In the genomic region with DNA sequence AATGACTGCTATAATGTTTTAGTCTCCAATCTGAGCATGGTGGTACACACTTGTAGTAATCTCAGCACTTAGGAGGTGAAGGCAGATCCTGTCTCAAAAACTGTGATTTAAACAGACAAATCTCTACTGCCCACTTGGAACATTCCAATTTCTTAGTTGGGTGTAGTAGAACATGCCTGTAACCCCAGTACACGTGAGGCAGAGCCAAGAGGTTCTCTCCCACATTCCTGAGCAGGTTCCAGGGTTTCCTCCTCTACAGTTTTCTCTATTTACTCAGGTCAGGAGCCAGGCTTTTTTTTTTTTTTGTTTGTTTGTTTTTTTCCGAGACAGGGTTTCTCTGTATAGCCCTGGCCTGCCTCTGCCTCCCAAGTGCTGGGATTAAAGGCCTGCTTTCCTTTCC, we compare ENCODE assay signal across 22 mouse cellular contexts. TPM values are rescaled to one million over a fixed set of nuclear protein-coding genes. Genes with fewer than 3 reads are reported as not detected.
DNase-seq lines count a peak whose midpoint lies in the region; ATAC-seq and TF ChIP-seq lines count a peak whose summit lies in the region.
"Had no signal": no experiment of that assay in that cellular context is flagged by ENCODE, and none has a peak within 500 bp of the region (broad histone marks: within the 10 kb centered on the region; RNA-seq: fewer than 3 reads in every experiment).

No protein-coding gene starts in this region.

- TF ChIP-seq CTCF in liver, adult 2 months (IDR thresholded peaks at IDR 0.05; ENCODE audit: low read depth, low read length) = no peak
- no peak for TF ChIP-seq CTCF in liver, postnatal 0 days (IDR thresholded peaks at IDR 0.05; ENCODE audit: low read depth)

- no peak overlapping the region for H3K4me3 ChIP-seq in liver, adult 2 months (ENCODE audit: insufficient read depth, low read depth, low read length)
- H3K4me3 ChIP-seq in liver, postnatal 0 days (ENCODE audit: low read depth, low read length) = no peak overlapping the region
- H3K4me3 ChIP-seq in hindbrain, embryonic 13.5 days = no peak overlapping the region
- H3K4me3 ChIP-seq: embryonic facial prominence, embryonic 10.5 days; erythroblast, embryonic 14.5 days; forebrain, embryonic 12.5 days; hindbrain, embryonic 10.5 days had no signal

- TF ChIP-seq POLR2A in liver, adult 2 months (IDR thresholded peaks at IDR 0.05; ENCODE audit: extremely low read depth, insufficient read depth, low read length) = no peak

- peaks cover 15% of the 10 kb centered on the region for H3K4me1 ChIP-seq in liver, adult 2 months (ENCODE audit: control insufficient read depth, insufficient read depth, low read length)
- peaks cover 10% of the 10 kb centered on the region; the same call in 1 of the 2 replicates for H3K4me1 ChIP-seq in liver, postnatal 0 days (ENCODE audit: insufficient read depth)
- peaks cover 13% of the 10 kb centered on the region for H3K4me1 ChIP-seq in hindbrain, embryonic 13.5 days (replicated peaks)

- H3K36me3 ChIP-seq in liver, adult 2 months (ENCODE audit: control insufficient read depth, insufficient read depth, low read length) = peaks cover 6% of the 10 kb centered on the region
- peaks cover 21% of the 10 kb centered on the region for H3K36me3 ChIP-seq in liver, postnatal 0 days (replicated peaks; ENCODE audit: insufficient read depth, low read length)
- peaks cover 32% of the 10 kb centered on the region for H3K36me3 ChIP-seq in hindbrain, embryonic 13.5 days

- no peak overlapping the region for H3K9ac ChIP-seq in liver, adult 2 months (ENCODE audit: low read depth, low read length)
- H3K9ac ChIP-seq in liver, postnatal 0 days (replicated peaks) = no peak overlapping the region
- no peak overlapping the region for H3K9ac ChIP-seq in hindbrain, embryonic 13.5 days
- H3K9ac ChIP-seq: forebrain, embryonic 12.5 days had no signal

- TF ChIP-seq EP300 in liver, postnatal 0 days (IDR thresholded peaks at IDR 0.05; ENCODE audit: low read depth) = no peak

- H3K79me2 ChIP-seq in liver, adult 2 months (ENCODE audit: control insufficient read depth, insufficient read depth, low read length) = no peaks in the 10 kb centered on the region

- WGBS in liver, adult 2 months = 20% methylated on average over 2 of the region's 2 CpGs
- WGBS in liver, postnatal 0 days (ENCODE audit: insufficient replicate concordance) = 57% methylated on average over 2 of the region's 2 CpGs
- 73% methylated on average over 2 of the region's 2 CpGs for WGBS in hindbrain, embryonic 13.5 days

- DNase-seq in liver, adult 2 months (ENCODE audit: extremely low read depth, low read depth, low spot score) = peak; percentile 93
- DNase-seq in liver, postnatal 0 days = no peak
- DNase-seq in adipocyte (ENCODE audit: low spot score) = peak; percentile 53
- DNase-seq in lung, postnatal 14 days = peak; percentile 22
- DNase-seq in yolk sac, embryonic 10.5 days (ENCODE audit: low spot score) = peak; percentile 68
- DNase-seq: adrenal gland, adult 2 months; adrenal gland, postnatal 25 days; cerebellum, adult 2 months; cerebellum, postnatal 10 days; gastrocnemius, postnatal 10 days; heart, adult 18-20 months had no signal

- ATAC-seq in liver, postnatal 0 days = no peak
- no peak for ATAC-seq in erythroid progenitor cell, adult 5-6 weeks (replicated peaks; ENCODE audit: low FRiP score, poor library complexity, severe bottlenecking)
- ATAC-seq in hindbrain, embryonic 13.5 days (ENCODE audit: low FRiP score) = no peak
- ATAC-seq: activated CD4-positive, CD25-positive, alpha-beta regulatory T cell, adult 4 months; forebrain, embryonic 16.5 days; hindbrain, embryonic 16.5 days; Patski had no signal

- peak overlapping the region; percentile 51; the same call in 1 of the 2 replicates for H3K27ac ChIP-seq in liver, adult 2 months (replicated peaks; ENCODE audit: insufficient read depth, low read depth, low read length)
- no peak overlapping the region for H3K27ac ChIP-seq in liver, postnatal 0 days (ENCODE audit: low read depth)
- H3K27ac ChIP-seq in hindbrain, embryonic 13.5 days = no peak overlapping the region
- H3K27ac ChIP-seq: embryonic facial prominence, embryonic 10.5 days; forebrain, embryonic 12.5 days; hindbrain, embryonic 10.5 days had no signal

- no peak overlapping the region for H3K4me2 ChIP-seq in liver, postnatal 0 days (ENCODE audit: low read depth, low read length)
- H3K4me2 ChIP-seq in hindbrain, embryonic 13.5 days = no peak overlapping the region
- H3K4me2 ChIP-seq: forebrain, embryonic 12.5 days; heart, embryonic 11.5 days had no signal

- 0 out of 2 replicates have a peak, but pooled peaks cover 3% of the 10 kb centered on the region for H3K27me3 ChIP-seq in liver, adult 2 months (ENCODE audit: control insufficient read depth, insufficient read depth, low read length)
- no peaks in the 10 kb centered on the region for H3K27me3 ChIP-seq in liver, postnatal 0 days (ENCODE audit: insufficient read depth, low read length)
- H3K27me3 ChIP-seq in hindbrain, embryonic 13.5 days = no peaks in the 10 kb centered on the region
- H3K27me3 ChIP-seq: forebrain, embryonic 12.5 days; Patski had no signal

- no peaks in the 10 kb centered on the region for H3K9me3 ChIP-seq in liver, postnatal 0 days (ENCODE audit: low read length)
- H3K9me3 ChIP-seq in hindbrain, embryonic 13.5 days = no peaks in the 10 kb centered on the region
- H3K9me3 ChIP-seq: embryonic facial prominence, embryonic 10.5 days; forebrain, embryonic 12.5 days; hindbrain, embryonic 10.5 days had no signal

RNA-seq across cellular contexts. Expression of gene P4htm, which starts 2.5 kb away (rescaled TPM):
- 0.09 and 0.13 TPM in 2 replicates for total RNA-seq in liver, adult 2 months (2014; rRNA removed)
- polyA plus RNA-seq in liver, adult 2 months (2012; rRNA removed) = 0.46 and 0.67 TPM in 2 replicates
- 0.40 and 0.41 TPM in 2 replicates for polyA plus RNA-seq in liver, postnatal 0 days (2015; fragmentation: Nextera tagmentation; extraction: Ambion mirVana)
- not detected in 2 replicates for total RNA-seq in erythroid progenitor cell, adult 5-6 weeks (2015; ENCODE audit: low replicate concordance)
- total RNA-seq in erythroid progenitor cell, adult 5-6 weeks (2017; ENCODE audit: low replicate concordance) = not detected in 2 replicates
- 25.6 and 31.4 TPM in 2 replicates for polyA plus RNA-seq in hindbrain, embryonic 13.5 days (2015; fragmentation: Nextera tagmentation; extraction: Ambion mirVana)

RNA-seq across cellular contexts. Expression of gene Wdr6, which starts 21.5 kb away (rescaled TPM):
- total RNA-seq in liver, adult 2 months (2014; rRNA removed) = 6.4 and 8.1 TPM in 2 replicates
- polyA plus RNA-seq in liver, adult 2 months (2012; rRNA removed) = 8.4 and 14.8 TPM in 2 replicates
- 4.5 and 5.7 TPM in 2 replicates for polyA plus RNA-seq in liver, postnatal 0 days (2015; fragmentation: Nextera tagmentation; extraction: Ambion mirVana)
- total RNA-seq in erythroid progenitor cell, adult 5-6 weeks (2015; ENCODE audit: low replicate concordance) = 2.9 and 6.8 TPM in 2 replicates
- 1.4 and 3.7 TPM in 2 replicates for total RNA-seq in erythroid progenitor cell, adult 5-6 weeks (2017; ENCODE audit: low replicate concordance)
- 280 and 317 TPM in 2 replicates for polyA plus RNA-seq in hindbrain, embryonic 13.5 days (2015; fragmentation: Nextera tagmentation; extraction: Ambion mirVana)

RNA-seq across cellular contexts. Expression of gene Dalrd3, which starts 30.3 kb away (rescaled TPM):
- total RNA-seq in liver, adult 2 months (2014; rRNA removed) = 32.8 and 35.2 TPM in 2 replicates
- 104 and 130 TPM in 2 replicates for polyA plus RNA-seq in liver, adult 2 months (2012; rRNA removed)
- 18.8 and 20.2 TPM in 2 replicates for polyA plus RNA-seq in liver, postnatal 0 days (2015; fragmentation: Nextera tagmentation; extraction: Ambion mirVana)
- 47.8 and 48.7 TPM in 2 replicates for total RNA-seq in erythroid progenitor cell, adult 5-6 weeks (2015; ENCODE audit: low replicate concordance)
- 18.7 and 23.7 TPM in 2 replicates for total RNA-seq in erythroid progenitor cell, adult 5-6 weeks (2017; ENCODE audit: low replicate concordance)
- 285 and 314 TPM in 2 replicates for polyA plus RNA-seq in hindbrain, embryonic 13.5 days (2015; fragmentation: Nextera tagmentation; extraction: Ambion mirVana)

RNA-seq across cellular contexts. Expression of gene Ndufaf3, which starts 32.8 kb away (rescaled TPM):
- total RNA-seq in liver, adult 2 months (2014; rRNA removed) = 12.0 and 13.4 TPM in 2 replicates
- 29.0 and 31.3 TPM in 2 replicates for polyA plus RNA-seq in liver, adult 2 months (2012; rRNA removed)
- polyA plus RNA-seq in liver, postnatal 0 days (2015; fragmentation: Nextera tagmentation; extraction: Ambion mirVana) = 26.5 and 26.8 TPM in 2 replicates
- 16.3 and 22.0 TPM in 2 replicates for total RNA-seq in erythroid progenitor cell, adult 5-6 weeks (2015; ENCODE audit: low replicate concordance)
- total RNA-seq in erythroid progenitor cell, adult 5-6 weeks (2017; ENCODE audit: low replicate concordance) = 1.4 and 37.6 TPM in 2 replicates
- polyA plus RNA-seq in hindbrain, embryonic 13.5 days (2015; fragmentation: Nextera tagmentation; extraction: Ambion mirVana) = 74.0 and 82.1 TPM in 2 replicates

RNA-seq across cellular contexts. Expression of gene Impdh2, which starts 39.9 kb away (rescaled TPM):
- 33.6 and 39.3 TPM in 2 replicates for total RNA-seq in liver, adult 2 months (2014; rRNA removed)
- 62.5 and 72.8 TPM in 2 replicates for polyA plus RNA-seq in liver, adult 2 months (2012; rRNA removed)
- polyA plus RNA-seq in liver, postnatal 0 days (2015; fragmentation: Nextera tagmentation; extraction: Ambion mirVana) = 45.6 and 49.5 TPM in 2 replicates
- 28.8 and 75.0 TPM in 2 replicates for total RNA-seq in erythroid progenitor cell, adult 5-6 weeks (2015; ENCODE audit: low replicate concordance)
- total RNA-seq in erythroid progenitor cell, adult 5-6 weeks (2017; ENCODE audit: low replicate concordance) = 37.1 and 46.5 TPM in 2 replicates
- 104 and 111 TPM in 2 replicates for polyA plus RNA-seq in hindbrain, embryonic 13.5 days (2015; fragmentation: Nextera tagmentation; extraction: Ambion mirVana)

Comparison
In these comparisons a context has a peak if more than half of its experiments do, and no peak if none do; other contexts are left out.
1. RNA of gene P4htm, which starts 2.5 kb away (polyA plus RNA-seq): 25.6 to 31.4 TPM in hindbrain, embryonic 13.5 days; 0.46 to 0.67 TPM in liver, adult 2 months and 0.40 to 0.41 TPM in liver, postnatal 0 days; every median in the first group is over 10 times any median in the second.
2. RNA of gene Wdr6, which starts 21.5 kb away (polyA plus RNA-seq): 280 to 317 TPM in hindbrain, embryonic 13.5 days; 8.4 to 14.8 TPM in liver, adult 2 months and 4.5 to 5.7 TPM in liver, postnatal 0 days; every median in the first group is over 10 times any median in the second.